Mouse (Mus musculus): ENCODE results near the gene Ak7. TPM values are rescaled to one million over a fixed set of nuclear protein-coding genes. Genes with fewer than 3 reads are reported as not detected.

Gene Ak7
- polyA plus RNA-seq, 1 experiment from 2014 or later: 0.09 TPM

- WGBS: 97% methylated on average over 2 of the region's 2 CpGs
- H3K9me3 ChIP-seq: no peaks in the 10 kb centered on the region
- H3K36me3 ChIP-seq: peaks cover 54% of the 10 kb centered on the region
- H3K4me2 ChIP-seq: no peak overlapping the region
- H3K9ac ChIP-seq (replicated peaks): no peak overlapping the region
- no peak for ATAC-seq (ENCODE audit: insufficient number of reproducible peaks, insufficient read depth, low FRiP score, low TSS enrichment, low read depth)
- no peaks in the 10 kb centered on the region for H3K27me3 ChIP-seq
- H3K4me1 ChIP-seq (replicated peaks): no peaks in the 10 kb centered on the region
- H3K4me3 ChIP-seq (replicated peaks): no peak overlapping the region
- H3K27ac ChIP-seq: no peak overlapping the region
These were observed 11.8 kb upstream of the Ak7 start for GRCm38 (mm10) chr12:105694021-105694420.

- ATAC-seq (ENCODE audit: insufficient number of reproducible peaks, insufficient read depth, low FRiP score, low TSS enrichment, low read depth): no peak
- no peaks in the 10 kb centered on the region for H3K4me1 ChIP-seq (replicated peaks)
- no peaks in the 10 kb centered on the region for H3K27me3 ChIP-seq
- no peaks in the 10 kb centered on the region for H3K9me3 ChIP-seq
- 87% methylated on average over 7 of the region's 7 CpGs for WGBS
- no peak overlapping the region for H3K27ac ChIP-seq
- H3K9ac ChIP-seq (replicated peaks): no peak overlapping the region
- no peak overlapping the region for H3K4me2 ChIP-seq
- peaks cover 57% of the 10 kb centered on the region for H3K36me3 ChIP-seq
- no peak overlapping the region for H3K4me3 ChIP-seq (replicated peaks)
These were observed 9.9 kb upstream of the Ak7 start for GRCm38 (mm10) chr12:105695848-105696247.

GRCm38 (mm10) chr12:105697104-105697780 is 8.5 kb upstream of the Ak7 start:
- H3K9ac ChIP-seq (replicated peaks): no peak overlapping the region
- WGBS: 81% methylated on average over 8 of the region's 8 CpGs
- no peak overlapping the region for H3K4me2 ChIP-seq
- H3K9me3 ChIP-seq: no peaks in the 10 kb centered on the region
- no peak for ATAC-seq (ENCODE audit: insufficient number of reproducible peaks, insufficient read depth, low FRiP score, low TSS enrichment, low read depth)
- H3K27me3 ChIP-seq: no peaks in the 10 kb centered on the region
- no peak overlapping the region for H3K4me3 ChIP-seq (replicated peaks)
- H3K27ac ChIP-seq: no peak overlapping the region
- H3K4me1 ChIP-seq (replicated peaks): no peaks in the 10 kb centered on the region
- H3K36me3 ChIP-seq: peaks cover 57% of the 10 kb centered on the region

- no peak for ATAC-seq (ENCODE audit: insufficient number of reproducible peaks, insufficient read depth, low FRiP score, low TSS enrichment, low read depth)
- H3K27me3 ChIP-seq: no peaks in the 10 kb centered on the region
- H3K36me3 ChIP-seq: peaks cover 37% of the 10 kb centered on the region
- peaks cover 4% of the 10 kb centered on the region; the same call in 1 of the 2 replicates for H3K4me1 ChIP-seq (replicated peaks)
- WGBS: 94% methylated on average over 12 of the region's 12 CpGs
- H3K27ac ChIP-seq: no peak overlapping the region
- no peak overlapping the region for H3K9ac ChIP-seq (replicated peaks)
- no peak overlapping the region for H3K4me3 ChIP-seq (replicated peaks)
- H3K9me3 ChIP-seq: no peaks in the 10 kb centered on the region
- no peak overlapping the region for H3K4me2 ChIP-seq
These were observed 5.3 kb upstream of the Ak7 start for GRCm38 (mm10) chr12:105700433-105700832.

- ATAC-seq (ENCODE audit: insufficient number of reproducible peaks, insufficient read depth, low FRiP score, low TSS enrichment, low read depth): no peak
- Histone ChIP-seq H3K4me1 (replicated peaks) (no peaks in the 10 kb centered on the region), H3K27me3 (no peaks in the 10 kb centered on the region), H3K9ac (replicated peaks) (no peak overlapping the region), H3K27ac (no peak overlapping the region), H3K4me2 (peak overlapping the region; percentile 35), H3K4me3 (replicated peaks) (no peak overlapping the region), H3K36me3 (no peaks in the 10 kb centered on the region), H3K9me3 (no peaks in the 10 kb centered on the region)
- WGBS: 60% methylated on average over 17 of the region's 17 CpGs
These were observed 12.8 kb downstream of the Ak7 start for GRCm38 (mm10) chr12:105718616-105719015.

- no peak overlapping the region for H3K9ac ChIP-seq (replicated peaks)
These were observed 14.4 kb downstream of the Ak7 start for GRCm38 (mm10) chr12:105720196-105720595.

GRCm38 (mm10) chr12:105721452-105722132 is 15.8 kb downstream of the Ak7 start:
- H3K4me1 ChIP-seq (replicated peaks): peaks cover 10% of the 10 kb centered on the region
- H3K4me3 ChIP-seq (replicated peaks): no peak overlapping the region
- no peaks in the 10 kb centered on the region for H3K36me3 ChIP-seq
- no peak for ATAC-seq (ENCODE audit: insufficient number of reproducible peaks, insufficient read depth, low FRiP score, low TSS enrichment, low read depth)
- H3K27me3 ChIP-seq: no peaks in the 10 kb centered on the region
- H3K9me3 ChIP-seq: no peaks in the 10 kb centered on the region
- no peak overlapping the region for H3K9ac ChIP-seq (replicated peaks)
- H3K27ac ChIP-seq: no peak overlapping the region
- H3K4me2 ChIP-seq: no peak overlapping the region
- WGBS: 66% methylated on average over 14 of the region's 14 CpGs

More at GRCm38 (mm10) chr12:105720196-105720595, 14.4 kb downstream of the Ak7 start:
- H3K9me3 ChIP-seq: no peaks in the 10 kb centered on the region
- H3K27me3 ChIP-seq: no peaks in the 10 kb centered on the region
- no peak overlapping the region for H3K4me3 ChIP-seq (replicated peaks)
- no peak overlapping the region for H3K27ac ChIP-seq
- WGBS: 83% methylated on average over 3 of the region's 3 CpGs
- peaks cover 10% of the 10 kb centered on the region for H3K4me1 ChIP-seq (replicated peaks)
- H3K4me2 ChIP-seq: no peak overlapping the region
- no peaks in the 10 kb centered on the region for H3K36me3 ChIP-seq
- ATAC-seq (ENCODE audit: insufficient number of reproducible peaks, insufficient read depth, low FRiP score, low TSS enrichment, low read depth): no peak

GRCm38 (mm10) chr12:105722657-105723056 is 16.9 kb downstream of the Ak7 start:
- no peak overlapping the region for H3K9ac ChIP-seq (replicated peaks)
- ATAC-seq (ENCODE audit: insufficient number of reproducible peaks, insufficient read depth, low FRiP score, low TSS enrichment, low read depth): no peak
- H3K4me3 ChIP-seq (replicated peaks): no peak overlapping the region
- no peaks in the 10 kb centered on the region for H3K36me3 ChIP-seq
- peaks cover 10% of the 10 kb centered on the region for H3K4me1 ChIP-seq (replicated peaks)
- H3K27ac ChIP-seq: no peak overlapping the region
- 4% methylated on average over 5 of the region's 5 CpGs for WGBS
- no peak overlapping the region for H3K4me2 ChIP-seq
- H3K9me3 ChIP-seq: no peaks in the 10 kb centered on the region
- H3K27me3 ChIP-seq: no peaks in the 10 kb centered on the region

GRCm38 (mm10) chr12:105724616-105725015 is 18.8 kb downstream of the Ak7 start:
- H3K36me3 ChIP-seq: no peaks in the 10 kb centered on the region
- peaks cover 10% of the 10 kb centered on the region for H3K4me1 ChIP-seq (replicated peaks)
- H3K27ac ChIP-seq: no peak overlapping the region
- no peak for ATAC-seq (ENCODE audit: insufficient number of reproducible peaks, insufficient read depth, low FRiP score, low TSS enrichment, low read depth)
- H3K9me3 ChIP-seq: no peaks in the 10 kb centered on the region
- 53% methylated on average over 1 of the region's 1 CpGs for WGBS
- H3K9ac ChIP-seq (replicated peaks): no peak overlapping the region
- H3K27me3 ChIP-seq: no peaks in the 10 kb centered on the region
- H3K4me3 ChIP-seq (replicated peaks): no peak overlapping the region
- H3K4me2 ChIP-seq: no peak overlapping the region

GRCm38 (mm10) chr12:105725736-105726135 is 20.0 kb downstream of the Ak7 start:
- WGBS: 79% methylated on average over 13 of the region's 13 CpGs
- no peak for ATAC-seq (ENCODE audit: insufficient number of reproducible peaks, insufficient read depth, low FRiP score, low TSS enrichment, low read depth)
- no peak overlapping the region for H3K9ac ChIP-seq (replicated peaks)

GRCm38 (mm10) chr12:105727268-105727667 is 21.5 kb downstream of the Ak7 start:
- Histone ChIP-seq H3K4me1 (replicated peaks) (peaks cover 10% of the 10 kb centered on the region), H3K4me2 (no peak overlapping the region), H3K9me3 (no peaks in the 10 kb centered on the region), H3K36me3 (no peaks in the 10 kb centered on the region), H3K4me3 (replicated peaks) (no peak overlapping the region), H3K27me3 (no peaks in the 10 kb centered on the region), H3K9ac (replicated peaks) (no peak overlapping the region), H3K27ac (no peak overlapping the region)
- WGBS: 82% methylated on average over 3 of the region's 3 CpGs
- no peak for ATAC-seq (ENCODE audit: insufficient number of reproducible peaks, insufficient read depth, low FRiP score, low TSS enrichment, low read depth)

More at GRCm38 (mm10) chr12:105725736-105726135, 20.0 kb downstream of the Ak7 start:
- Histone ChIP-seq H3K36me3 (no peaks in the 10 kb centered on the region), H3K9me3 (no peaks in the 10 kb centered on the region), H3K4me1 (replicated peaks) (peaks cover 10% of the 10 kb centered on the region), H3K4me3 (replicated peaks) (no peak overlapping the region), H3K27me3 (no peaks in the 10 kb centered on the region), H3K27ac (no peak overlapping the region), H3K4me2 (no peak overlapping the region)

All from limb, embryonic 12.5 days (tissue).